Mouse (Mus musculus) heart, adult 2 months (tissue): ENCODE results near the gene Rab15. TPM values are rescaled to one million over a fixed set of nuclear protein-coding genes. Genes with fewer than 3 reads are reported as not detected.

Experiments
- DNase-seq, 2 experiments: peaks; one replicate each; pipeline ENCODE4 v3.0.0; 2021
- H3K27ac ChIP-seq: fragments of 200-600 bp; 2 replicates; pipeline ENCODE4 v1.8.1; 2022
- H3K27me3 ChIP-seq: fragments of 200-500 bp; 2 replicates; pipeline ENCODE4 v1.6.1; 2012; ENCODE audit warnings: mild to moderate bottlenecking, low read length, inconsistent platforms, mixed read lengths; ENCODE audit not compliant: control insufficient read depth, insufficient read depth
- H3K36me3 ChIP-seq: fragments of 200-500 bp; 2 replicates; pipeline ENCODE4 v1.6.1; 2012; ENCODE audit warnings: low read length, inconsistent platforms; ENCODE audit not compliant: control insufficient read depth, insufficient read depth
- H3K4me1 ChIP-seq: fragments of 200-500 bp; 2 replicates; pipeline ENCODE4 v1.6.1; 2011; ENCODE audit warnings: low read length; ENCODE audit not compliant: control insufficient read depth, insufficient read depth
- H3K4me3 ChIP-seq: fragments of 200-600 bp; 2 replicates; pipeline ENCODE4 v1.8.1; 2022
- H3K79me2 ChIP-seq: fragments of 200-500 bp; replicated peaks from 2 replicates; pipeline ENCODE4 v1.6.1; 2012; ENCODE audit warnings: mild to moderate bottlenecking, inconsistent platforms, low read length, moderate library complexity, mixed read lengths; ENCODE audit not compliant: control insufficient read depth, insufficient read depth
- H3K9ac ChIP-seq: fragments of 200-500 bp; 2 replicates; pipeline ENCODE4 v1.6.1; 2012; ENCODE audit warnings: low read depth, mild to moderate bottlenecking, control low read depth, inconsistent platforms, low read length, mixed read lengths
- CTCF ChIP-seq: fragments of 200-600 bp; IDR thresholded peaks from 2 replicates; pipeline ENCODE4 v1.8.1; 2022; ENCODE audit warnings: antibody characterized with exemption, mild to moderate bottlenecking, moderate library complexity
- EP300 ChIP-seq: fragments of 200-500 bp; IDR thresholded peaks from 2 replicates; pipeline ENCODE4 v1.6.1; 2011; ENCODE audit warnings: low read depth, low read length, control low read depth; ENCODE audit not compliant: insufficient read depth
- POLR2A ChIP-seq: fragments of 200-500 bp; IDR thresholded peaks from 2 replicates; pipeline ENCODE4 v1.6.1; 2011; ENCODE audit warnings: mild to moderate bottlenecking, low read depth, low read length, control low read depth; ENCODE audit not compliant: insufficient read depth
- WGBS: fragments of 180-500 bp; shearing (Covaris S2); methylation state at CpG from one replicate; pipeline ENCODE4 v1.1.7; 2018; 5-methylcytosine and 5-hydroxymethylcytosine counted together
- intact Hi-C: fragments of 180-260 bp; cut with DNase I; formaldehyde crosslinking; loops from one replicate; pipeline ENCODE4 v1.15.1; 2025
- polyA plus RNA-seq: library from polyadenylated mRNA; depleted of rRNA; stranded (reverse); fragments of >200 nt; gene quantifications from 2 replicates; pipeline ENCODE4 v1.2.3, GENCODE M21; 2012
- total RNA-seq, 2 experiments: library from RNA; stranded (reverse); gene quantifications; 2 replicates each; pipeline ENCODE4 v1.2.3; 2021

The Rab15 gene
- total and polyA plus RNA-seq, 3 experiments = 0.70 to 1.4 (median 0.91) TPM

DNA sequence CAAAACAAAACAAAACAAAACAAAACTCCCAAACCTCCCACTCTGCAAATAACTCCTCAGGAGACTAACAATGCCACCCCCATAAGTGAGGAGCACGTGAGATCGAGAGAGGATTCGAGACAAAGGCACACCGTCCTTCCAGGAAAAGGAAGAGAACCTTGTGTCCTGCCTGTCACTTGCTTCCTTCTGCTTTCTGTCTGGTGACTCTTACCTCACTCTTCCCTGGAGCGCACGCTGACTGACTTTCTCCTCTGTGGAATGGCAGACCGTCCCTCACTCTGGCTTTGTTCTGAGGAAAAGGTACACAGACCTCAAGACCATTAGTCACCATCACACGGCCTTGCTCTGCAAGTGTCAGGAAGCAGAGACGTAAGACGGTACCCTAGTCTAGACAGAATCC, 9.2 kb downstream of the Rab15 start:
- H3K4me3 ChIP-seq = no peak overlapping the region
- no peaks in the 10 kb centered on the region; the same call in 1 of the 2 replicates for H3K4me1 ChIP-seq
- no peak overlapping the region for H3K9ac ChIP-seq
- no peak for DNase-seq
- no peaks in the 10 kb centered on the region for H3K27me3 ChIP-seq
- no peak for TF ChIP-seq CTCF
- TF ChIP-seq EP300 = no peak
- no peak for TF ChIP-seq POLR2A
- H3K79me2 ChIP-seq = no peaks in the 10 kb centered on the region
- H3K36me3 ChIP-seq = no peaks in the 10 kb centered on the region
- intact Hi-C loops = no loop called here
- 43% methylated on average over 10 of the region's 10 CpGs for WGBS
- H3K27ac ChIP-seq = no peak overlapping the region

DNA sequence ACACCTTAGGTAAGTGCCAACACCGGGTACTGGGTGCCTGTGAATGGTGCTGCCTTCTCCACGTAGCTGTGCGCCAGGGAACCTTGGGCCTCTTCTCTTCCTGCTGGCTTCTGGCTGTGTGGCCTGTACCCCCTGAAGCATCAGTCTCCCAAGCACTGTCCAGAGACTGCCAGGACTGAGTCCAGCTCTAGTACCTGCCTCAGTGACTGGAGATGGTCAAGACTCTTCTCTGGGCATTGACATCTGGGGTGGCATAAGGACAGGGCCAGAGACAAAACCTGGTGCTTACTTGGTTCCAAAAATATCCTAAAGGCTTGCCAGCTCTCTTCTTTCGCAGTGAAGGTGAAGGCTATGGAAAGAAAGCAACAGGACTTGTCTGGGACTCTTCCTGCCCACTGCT, 11.7 kb downstream of the Rab15 start:
- Histone ChIP-seq H3K27me3 (no peaks in the 10 kb centered on the region), H3K36me3 (no peaks in the 10 kb centered on the region), H3K9ac (no peak overlapping the region), H3K4me3 (no peak overlapping the region), H3K4me1 (no peaks in the 10 kb centered on the region; the same call in 1 of the 2 replicates), H3K27ac (no peak overlapping the region), H3K79me2 (no peaks in the 10 kb centered on the region)
- 73% methylated on average over 4 of the region's 4 CpGs for WGBS
- TF ChIP-seq CTCF (no peak), EP300 (no peak), POLR2A (no peak)
- DNase-seq = no peak
- intact Hi-C loops = no loop called here

DNA sequence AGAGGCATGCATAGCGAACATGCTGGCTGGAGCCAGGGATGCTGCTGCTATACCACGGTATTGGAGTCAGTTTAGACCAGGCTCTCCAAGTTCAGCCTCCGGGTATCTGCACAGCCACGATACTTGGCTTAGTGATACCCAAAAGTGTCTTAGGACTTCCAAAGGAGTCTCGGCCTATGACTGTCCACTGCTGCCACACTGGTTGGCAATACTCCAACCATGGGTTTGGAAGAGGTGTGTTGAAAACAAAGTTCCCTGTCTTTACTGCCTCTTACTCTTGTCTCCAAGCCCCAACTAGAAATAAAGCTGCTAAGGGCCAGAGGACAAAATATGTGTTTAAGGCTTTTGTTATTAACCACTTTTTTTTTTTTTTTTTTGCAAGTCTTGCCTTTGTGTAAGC, 12.2 kb downstream of the Rab15 start:
- Histone ChIP-seq H3K27me3 (no peaks in the 10 kb centered on the region), H3K27ac (no peak overlapping the region), H3K36me3 (no peaks in the 10 kb centered on the region), H3K79me2 (no peaks in the 10 kb centered on the region), H3K9ac (no peak overlapping the region), H3K4me3 (no peak overlapping the region), H3K4me1 (no peaks in the 10 kb centered on the region; the same call in 1 of the 2 replicates)
- TF ChIP-seq CTCF = no peak
- no peak for TF ChIP-seq EP300
- TF ChIP-seq POLR2A = no peak
- WGBS = 77% methylated on average over 5 of the region's 5 CpGs
- intact Hi-C loops = no loop called here
- DNase-seq = no peak

DNA sequence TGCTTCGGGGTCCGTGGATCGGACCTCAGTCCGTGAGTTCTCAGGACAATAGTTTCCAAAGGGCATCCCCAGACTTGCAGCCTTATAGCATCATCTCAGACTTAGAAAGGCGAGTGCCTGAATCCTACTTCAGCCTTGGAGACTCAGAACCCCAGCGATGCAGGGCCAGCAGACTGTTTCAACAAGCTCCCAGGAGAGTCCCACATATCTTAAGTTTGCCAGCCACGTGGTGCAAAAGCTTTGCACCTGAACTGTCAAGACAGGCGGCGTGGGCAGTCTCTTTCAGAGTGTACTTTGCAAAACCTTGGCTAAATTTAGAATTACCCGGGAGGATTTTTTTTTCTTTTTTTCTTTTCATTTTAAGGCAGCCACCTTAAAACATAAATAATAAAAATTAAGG, 14.9 kb downstream of the Rab15 start:
- Histone ChIP-seq H3K79me2 (no peaks in the 10 kb centered on the region), H3K4me3 (no peak overlapping the region), H3K9ac (no peak overlapping the region), H3K36me3 (no peaks in the 10 kb centered on the region), H3K4me1 (no peaks in the 10 kb centered on the region; the same call in 1 of the 2 replicates), H3K27ac (no peak overlapping the region), H3K27me3 (no peaks in the 10 kb centered on the region)
- DNase-seq = no peak
- intact Hi-C loops = no loop called here
- no peak for TF ChIP-seq CTCF
- TF ChIP-seq EP300 = no peak
- no peak for TF ChIP-seq POLR2A
- WGBS = 76% methylated on average over 10 of the region's 10 CpGs

DNA sequence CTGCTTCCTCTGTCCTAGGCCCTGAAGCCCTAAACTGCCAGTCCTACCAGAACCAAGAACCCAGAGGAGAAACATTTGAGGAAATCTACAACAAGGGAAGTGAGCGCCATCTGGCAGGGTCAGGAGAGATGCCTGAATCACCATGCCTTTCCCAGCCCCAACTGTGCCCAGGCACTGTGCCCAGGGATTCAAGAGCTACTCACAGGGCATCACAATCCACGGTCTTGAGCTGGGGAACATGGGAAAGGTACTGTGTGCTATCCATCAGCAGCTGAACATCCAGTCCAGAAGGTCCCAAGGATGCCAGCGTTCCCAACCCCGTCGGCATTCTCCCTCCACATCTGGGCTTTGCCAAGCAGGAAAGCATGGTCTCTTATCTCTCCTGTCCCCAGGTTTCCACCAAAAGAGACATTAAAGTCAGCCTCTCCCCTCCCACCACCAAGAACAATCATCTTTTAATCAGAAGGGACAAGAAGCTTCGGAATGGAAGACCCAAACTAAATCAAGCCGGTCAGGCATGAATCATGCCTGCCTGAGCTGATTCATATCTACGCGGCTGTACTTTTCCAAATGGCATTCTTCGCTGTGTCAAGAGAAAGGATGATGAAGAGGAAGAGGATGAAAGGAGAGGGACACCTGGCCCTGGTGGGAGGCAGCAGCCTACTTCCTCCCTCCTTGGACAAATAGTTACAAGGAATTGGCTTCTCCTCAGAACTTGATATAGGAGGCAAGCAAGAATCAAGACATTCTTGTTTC, 17.5 kb downstream of the Rab15 start:
- Histone ChIP-seq H3K4me1 (no peaks in the 10 kb centered on the region), H3K4me3 (no peak overlapping the region), H3K79me2 (no peaks in the 10 kb centered on the region), H3K36me3 (no peaks in the 10 kb centered on the region), H3K27ac (no peak overlapping the region), H3K27me3 (no peaks in the 10 kb centered on the region), H3K9ac (no peak overlapping the region)
- TF ChIP-seq CTCF (no peak), POLR2A (no peak), EP300 (no peak)
- intact Hi-C loops = loop anchor here (2.0 kb wide), 1 partner anchor 212 kb away; no protein-coding TSS in a partner anchor
- no peak for DNase-seq
- WGBS = 78% methylated on average over 10 of the region's 10 CpGs

DNA sequence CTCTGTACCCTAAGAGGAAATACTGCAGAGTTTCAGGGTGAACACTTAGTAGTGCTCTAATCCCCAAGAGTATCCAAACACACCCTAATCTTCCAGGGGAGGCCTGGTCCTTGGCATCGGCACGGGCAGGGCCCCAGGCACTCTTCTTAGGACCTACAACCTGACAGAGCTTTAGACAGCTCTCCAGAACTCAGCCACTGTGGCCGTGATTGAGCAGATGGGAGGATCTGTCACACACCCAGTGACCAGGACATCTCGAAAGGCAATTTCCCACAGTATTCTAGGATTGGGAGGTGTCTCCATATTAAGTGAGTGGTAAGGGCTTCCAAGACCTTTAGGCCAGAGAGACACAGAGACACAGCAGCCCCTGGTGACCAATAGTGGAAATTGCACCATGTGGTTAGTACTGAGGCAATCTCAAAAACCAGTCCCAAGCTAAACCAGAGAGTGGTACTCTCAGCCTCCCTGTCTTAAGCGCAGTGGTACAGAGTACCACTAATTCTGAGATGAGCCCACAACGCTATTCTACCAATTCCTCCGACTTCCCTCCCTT, 18.9 kb downstream of the Rab15 start:
- Histone ChIP-seq H3K4me1 (no peaks in the 10 kb centered on the region), H3K36me3 (no peaks in the 10 kb centered on the region), H3K9ac (no peak overlapping the region), H3K4me3 (no peak overlapping the region), H3K79me2 (no peaks in the 10 kb centered on the region), H3K27ac (no peak overlapping the region), H3K27me3 (no peaks in the 10 kb centered on the region)
- WGBS = 47% methylated on average over 7 of the region's 7 CpGs
- peak; percentile 45 to 48 for DNase-seq
- peak; percentile 87 for TF ChIP-seq CTCF
- no peak for TF ChIP-seq EP300
- intact Hi-C loops = loop anchor here (2.0 to 5.0 kb wide), 2 partner anchors 151 to 211 kb away; no protein-coding TSS in a partner anchor
